Mouse (Mus musculus) liver, postnatal 0 days (tissue): ENCODE data around the gene Gm10197. TPM values are rescaled to one million over a fixed set of nuclear protein-coding genes. Genes with fewer than 3 reads are reported as not detected.

Experiments used
- ATAC-seq: fragments of 200-750 bp; cut with Nextera tagmentation; 2 replicates; pipeline ENCODE4 v1.8.0; 2017; ENCODE audit warnings: mild to moderate bottlenecking, moderate library complexity
- DNase-seq: peaks from one replicate; pipeline ENCODE4 v3.0.0-alpha.2; 2016
- H3K27ac ChIP-seq: fragments of 300-500 bp; sonication (generic); 2 replicates; pipeline ENCODE4 v1.5.1; 2014; ENCODE audit warnings: antibody characterized with exemption, moderate library complexity, mild to moderate bottlenecking, low read depth
- H3K27me3 ChIP-seq: fragments of 300-500 bp; sonication (generic); 2 replicates; pipeline ENCODE4 v1.6.1; 2014; ENCODE audit warnings: low read length, control low read depth, mixed read lengths; ENCODE audit not compliant: insufficient read depth
- H3K36me3 ChIP-seq: fragments of 300-500 bp; sonication (generic); replicated peaks from 2 replicates; pipeline ENCODE4 v1.6.1; 2014; ENCODE audit warnings: mild to moderate bottlenecking, control low read depth, low read length, moderate library complexity, mixed read lengths; ENCODE audit not compliant: insufficient read depth
- H3K4me1 ChIP-seq: fragments of 300-500 bp; sonication (generic); 2 replicates; pipeline ENCODE4 v1.6.1; 2014; ENCODE audit warnings: antibody characterized with exemption, mild to moderate bottlenecking, control low read depth; ENCODE audit not compliant: insufficient read depth
- H3K4me2 ChIP-seq: fragments of 300-500 bp; sonication (generic); 2 replicates; pipeline ENCODE4 v1.6.1; 2014; ENCODE audit warnings: low read depth, mild to moderate bottlenecking, low read length, moderate library complexity, mixed read lengths
- H3K4me3 ChIP-seq: fragments of 300-500 bp; sonication (generic); 2 replicates; pipeline ENCODE4 v1.5.1; 2014; ENCODE audit warnings: low read depth, low read length
- H3K9ac ChIP-seq: fragments of 300-500 bp; sonication (generic); replicated peaks from 2 replicates; pipeline ENCODE4 v1.6.1; 2014; ENCODE audit warnings: mild to moderate bottlenecking, moderate library complexity
- H3K9me3 ChIP-seq: fragments of 300-500 bp; sonication (generic); 2 replicates; pipeline ENCODE4 v1.6.1; 2016; ENCODE audit warnings: mild to moderate bottlenecking, control low read depth, low read length, mixed read lengths
- CTCF ChIP-seq: sonication (generic); IDR thresholded peaks from 2 replicates; pipeline ENCODE4 v1.5.1; 2016; ENCODE audit warnings: antibody characterized with exemption, low read depth
- EP300 ChIP-seq: IDR thresholded peaks from 2 replicates; pipeline ENCODE4 v1.6.1; 2016; ENCODE audit warnings: antibody characterized with exemption, low read depth, mild to moderate bottlenecking
- WGBS: fragments of 180-500 bp; shearing (Covaris S2); extraction: QIAGEN DNeasy Blood & Tissue Kit; methylation state at CpG from one replicate; pipeline ENCODE4 v1.1.7; 2014; ENCODE audit not compliant: insufficient replicate concordance; 5-methylcytosine and 5-hydroxymethylcytosine counted together
- polyA plus RNA-seq: library from polyadenylated mRNA; unstranded; fragments of >200 nt; fragmentation: Nextera tagmentation; extraction: Ambion mirVana; gene quantifications from 2 replicates; pipeline ENCODE4 v1.2.1, GENCODE M21; 2015

Gm10197 gene
- polyA plus RNA-seq = not detected in 2 replicates

DNA sequence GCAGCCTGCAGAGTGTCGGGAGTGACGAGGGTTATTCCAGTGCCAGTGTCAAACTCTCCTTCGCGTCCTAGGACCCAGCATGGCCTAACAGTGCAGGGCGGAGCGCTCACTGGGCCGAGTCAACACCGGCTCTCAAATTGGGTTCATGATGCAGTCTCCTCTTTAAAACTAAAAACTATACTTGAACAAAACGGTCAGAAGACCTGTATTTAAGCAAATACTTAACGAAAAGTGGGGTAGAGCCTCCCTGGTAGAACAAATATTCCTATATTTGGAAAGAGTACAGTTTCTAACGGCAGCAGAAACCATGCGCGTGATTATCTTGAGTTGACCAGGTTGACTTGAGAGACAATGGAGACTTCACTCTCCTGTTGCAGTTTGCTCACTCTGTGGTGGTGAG lies at the start of gene Gm10197:
TSS of gene Gm10197 (minus strand) at position 101 of the 400 bp plus-strand sequence.
- no peak within 1 kb of the TSS for H3K4me3 ChIP-seq
- no peak for TF ChIP-seq EP300
- TF ChIP-seq CTCF = no peak
- no peaks in the 10 kb centered on the region for H3K9me3 ChIP-seq
- no peak within 1 kb of the TSS for H3K9ac ChIP-seq
- H3K4me2 ChIP-seq = no peak within 1 kb of the TSS
- H3K4me1 ChIP-seq = peaks cover 3% of the 10 kb centered on the region; the same call in 1 of the 2 replicates
- 90% methylated on average over 13 of the region's 13 CpGs for WGBS
- ATAC-seq (no peak), DNase-seq (no peak)
- no peaks in the 10 kb centered on the region for H3K27me3 ChIP-seq
- no peak within 1 kb of the TSS for H3K27ac ChIP-seq
- peaks cover 46% of the 10 kb centered on the region for H3K36me3 ChIP-seq

GRCm38 (mm10) chr19:53420924-53421582 lies 49.5 kb upstream of the Gm10197 start:
- Histone ChIP-seq H3K4me2 (peak overlapping the region; percentile 71), H3K4me1 (peaks cover 28% of the 10 kb centered on the region), H3K27me3 (0 out of 2 replicates have a peak, but pooled peaks cover 3% of the 10 kb centered on the region), H3K27ac (peak overlapping the region; percentile 58; the same call in 1 of the 2 replicates), H3K9me3 (no peaks in the 10 kb centered on the region), H3K4me3 (peak overlapping the region; percentile 35), H3K36me3 (no peaks in the 10 kb centered on the region), H3K9ac (peak overlapping the region; percentile 48; the same call in 1 of the 2 replicates)
- peak; percentile 77 for ATAC-seq
- DNase-seq = peak; percentile 70
- TF ChIP-seq CTCF (no peak), EP300 (no peak)
- 5% methylated on average over 19 of the region's 19 CpGs for WGBS

GRCm38 (mm10) chr19:53419834-53420233 lies 48.3 kb upstream of the Gm10197 start:
- WGBS = 18% methylated on average over 5 of the region's 5 CpGs
- H3K9ac ChIP-seq = no peak overlapping the region
- DNase-seq = peak; percentile 75
- H3K27me3 ChIP-seq = 0 out of 2 replicates have a peak, but pooled peaks cover 3% of the 10 kb centered on the region
- ATAC-seq = no peak
- H3K36me3 ChIP-seq = no peaks in the 10 kb centered on the region
- H3K27ac ChIP-seq = no peak overlapping the region
- H3K4me3 ChIP-seq = no peak overlapping the region
- peaks cover 23% of the 10 kb centered on the region; the same call in 1 of the 2 replicates for H3K4me1 ChIP-seq
- no peak overlapping the region for H3K4me2 ChIP-seq
- no peaks in the 10 kb centered on the region for H3K9me3 ChIP-seq
- TF ChIP-seq EP300 (no peak), CTCF (peak; percentile 83)

GRCm38 (mm10) chr19:53415198-53415597 lies 43.6 kb upstream of the Gm10197 start:
- H3K27ac ChIP-seq = no peak overlapping the region
- ATAC-seq (no peak), DNase-seq (no peak)
- H3K36me3 ChIP-seq = no peaks in the 10 kb centered on the region
- H3K4me3 ChIP-seq = no peak overlapping the region
- no peaks in the 10 kb centered on the region for H3K27me3 ChIP-seq
- peaks cover 4% of the 10 kb centered on the region; the same call in 1 of the 2 replicates for H3K4me1 ChIP-seq
- no peak overlapping the region for H3K4me2 ChIP-seq
- H3K9ac ChIP-seq = no peak overlapping the region
- whole genome bisulfite sequencing = 88% methylated on average over 17 of the region's 17 CpGs
- TF ChIP-seq EP300 (no peak), CTCF (no peak)
- no peaks in the 10 kb centered on the region for H3K9me3 ChIP-seq

DNA sequence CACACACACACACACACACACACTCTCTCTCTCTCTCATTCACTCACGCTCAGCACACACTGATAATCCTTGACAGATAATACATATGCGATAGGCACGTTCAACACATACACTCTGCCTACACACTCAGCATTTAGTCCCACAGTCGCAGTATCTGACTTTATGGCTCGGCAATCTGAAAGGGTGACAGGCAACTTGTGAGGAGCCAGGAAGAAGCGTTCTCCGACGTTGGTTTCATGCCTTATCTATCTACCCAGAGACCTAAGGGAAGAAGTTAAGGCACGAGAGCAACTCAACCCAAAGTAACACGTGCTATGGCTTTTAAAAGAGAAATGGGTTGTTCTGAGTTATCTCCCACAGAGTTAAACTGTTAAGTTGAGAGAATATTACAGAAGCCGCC lies 43.1 kb upstream of the Gm10197 start:
- Histone ChIP-seq H3K9me3 (no peaks in the 10 kb centered on the region), H3K36me3 (no peaks in the 10 kb centered on the region), H3K27me3 (no peaks in the 10 kb centered on the region), H3K4me3 (no peak overlapping the region), H3K9ac (no peak overlapping the region), H3K4me2 (no peak overlapping the region), H3K27ac (no peak overlapping the region), H3K4me1 (peaks cover 4% of the 10 kb centered on the region; the same call in 1 of the 2 replicates)
- TF ChIP-seq EP300 (peak; percentile 17; the same call in 1 of the 2 replicates), CTCF (no peak)
- DNase-seq (no peak), ATAC-seq (no peak; the same call in 1 of the 2 replicates)
- WGBS = 53% methylated on average over 11 of the region's 11 CpGs

- peak; percentile 88 for ATAC-seq
- WGBS = 78% methylated on average over 15 of the region's 15 CpGs
- Histone ChIP-seq H3K9ac (no peak overlapping the region), H3K36me3 (no peaks in the 10 kb centered on the region), H3K4me2 (no peak overlapping the region), H3K9me3 (no peaks in the 10 kb centered on the region), H3K27ac (no peak overlapping the region), H3K27me3 (no peaks in the 10 kb centered on the region), H3K4me3 (no peak overlapping the region), H3K4me1 (peaks cover 4% of the 10 kb centered on the region; the same call in 1 of the 2 replicates)
- no peak for DNase-seq
- no peak for TF ChIP-seq EP300
- no peak for TF ChIP-seq CTCF
Observed at GRCm38 (mm10) chr19:53413617-53414380, 42.2 kb upstream of the Gm10197 start.
